Mouse (Mus musculus) splenic B cell, adult 2 months (primary cell): Measurements from ENCODE around the gene Mpst.

Experiments
- DNase-seq: peaks from one replicate; pipeline ENCODE4 v3.0.0-alpha.2; 2011; ENCODE audit warnings: low read depth, low spot score
- H3K27me3 ChIP-seq: 2 replicates; pipeline ENCODE4 v1.6.1; 2012; ENCODE audit warnings: mild to moderate bottlenecking, low read length, moderate library complexity, mixed read lengths; ENCODE audit not compliant: control insufficient read depth, poor library complexity, insufficient read depth, severe bottlenecking
- H3K36me3 ChIP-seq: 2 replicates; pipeline ENCODE4 v1.6.1; 2012; ENCODE audit warnings: mild to moderate bottlenecking, low read length, moderate library complexity, mixed read lengths; ENCODE audit not compliant: control insufficient read depth, poor library complexity, insufficient read depth, severe bottlenecking

Mpst gene

DNA sequence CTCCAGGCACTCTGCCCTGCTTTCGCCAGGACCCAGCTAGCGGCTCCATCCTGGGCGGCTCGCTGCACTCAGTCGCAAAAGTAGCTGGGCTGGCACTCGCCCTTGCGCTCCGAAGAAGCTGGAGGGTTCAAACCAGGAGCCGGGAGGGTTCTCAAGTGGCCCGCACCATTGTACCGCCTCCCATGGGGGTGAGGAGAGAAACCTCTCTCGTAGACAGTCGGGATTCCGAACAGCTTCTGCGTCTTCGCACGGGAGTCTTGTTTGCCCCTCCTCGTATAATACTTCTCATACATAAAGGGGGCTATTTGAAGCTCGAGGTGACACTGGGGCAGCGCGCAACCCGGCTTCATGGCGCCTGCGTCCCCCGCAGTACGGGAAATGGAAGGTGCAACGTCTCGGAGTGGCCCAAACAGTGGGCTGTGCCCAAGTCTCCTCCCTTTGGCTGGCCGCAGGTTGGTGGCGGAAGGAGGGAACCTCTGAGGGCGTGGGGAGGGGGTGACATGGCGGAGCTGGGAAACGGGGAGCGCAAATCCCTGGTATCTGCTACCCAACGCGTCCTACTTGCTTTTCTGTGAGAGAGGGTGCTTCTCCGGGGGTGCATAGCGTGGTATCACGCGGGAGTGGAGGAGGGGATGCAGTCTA, at the start of gene Mpst:
Gene Mpst, plus strand, starts transcription at position 124 of the 642 bp plus-strand sequence.
- DNase-seq, result peak; percentile 88
- H3K27me3 ChIP-seq, result no peaks in the 10 kb centered on the region
- H3K36me3 ChIP-seq, result no peaks in the 10 kb centered on the region

DNA sequence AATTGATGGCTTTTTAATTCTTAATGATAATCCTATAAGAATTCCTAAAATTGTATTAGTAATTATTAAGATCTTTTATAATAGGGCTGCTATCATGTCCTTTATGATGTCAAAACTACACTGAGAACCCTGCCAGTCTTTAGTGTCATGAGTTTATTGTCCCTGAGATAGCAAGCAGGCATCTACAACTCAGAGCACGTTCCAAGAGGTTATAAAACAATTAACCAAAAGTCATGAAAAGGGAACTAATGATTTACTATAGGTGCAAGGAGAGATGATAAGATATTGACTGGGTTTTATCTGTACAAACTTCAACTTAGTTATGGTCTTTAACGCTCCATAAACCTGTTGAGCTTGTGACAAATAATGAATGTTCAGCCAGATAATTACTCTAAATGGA, 40.3 kb upstream of the Mpst start:
- no peaks in the 10 kb centered on the region for H3K36me3 ChIP-seq
- H3K27me3 ChIP-seq, result no peaks in the 10 kb centered on the region

DNA sequence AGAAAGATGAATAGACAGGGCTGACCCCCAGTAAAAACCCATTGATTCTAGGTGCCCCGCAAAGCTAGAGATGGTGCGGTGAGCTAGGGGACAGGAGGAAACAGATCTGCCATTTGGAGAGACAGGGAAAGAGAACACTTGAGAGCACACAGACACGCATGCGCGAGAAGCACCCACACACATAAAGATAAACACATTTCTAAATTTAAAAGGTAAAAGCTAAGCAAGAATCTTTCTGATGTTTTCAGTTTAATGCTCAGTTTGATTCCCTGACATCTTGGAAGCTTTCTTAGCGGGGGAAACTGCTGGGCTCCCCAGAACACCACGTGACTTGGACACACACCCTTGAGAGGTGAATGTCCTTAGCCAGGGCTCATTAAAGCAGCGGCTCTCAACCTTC, 39.3 kb upstream of the Mpst start:
- Histone ChIP-seq H3K27me3 (no peaks in the 10 kb centered on the region), H3K36me3 (no peaks in the 10 kb centered on the region)
- DNase-seq, result no peak

More for the DNA sequence above, 40.3 kb upstream of the Mpst start:
- DNase-seq, result no peak

DNA sequence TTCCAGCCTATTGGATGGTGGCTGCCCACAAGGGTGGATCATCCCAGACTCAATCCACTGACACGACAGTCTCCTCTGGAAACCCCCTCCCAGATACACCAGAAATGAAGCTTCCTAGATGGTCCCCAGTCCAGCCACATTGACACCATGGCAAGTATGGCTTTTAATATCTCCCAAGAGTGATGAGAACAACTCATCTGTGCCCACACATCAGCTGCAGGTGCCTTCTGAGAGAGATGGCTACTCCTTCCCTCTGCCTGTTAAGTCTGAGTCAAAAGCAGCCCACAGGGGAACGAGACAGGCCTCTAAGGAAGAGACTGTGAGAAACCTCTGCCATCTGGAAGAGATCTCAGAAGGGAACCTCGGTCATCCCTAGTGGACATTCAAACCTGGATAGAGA, 38.4 kb upstream of the Mpst start:
- H3K27me3 ChIP-seq, result no peaks in the 10 kb centered on the region
- H3K36me3 ChIP-seq, result no peaks in the 10 kb centered on the region
- DNase-seq, result no peak

DNA sequence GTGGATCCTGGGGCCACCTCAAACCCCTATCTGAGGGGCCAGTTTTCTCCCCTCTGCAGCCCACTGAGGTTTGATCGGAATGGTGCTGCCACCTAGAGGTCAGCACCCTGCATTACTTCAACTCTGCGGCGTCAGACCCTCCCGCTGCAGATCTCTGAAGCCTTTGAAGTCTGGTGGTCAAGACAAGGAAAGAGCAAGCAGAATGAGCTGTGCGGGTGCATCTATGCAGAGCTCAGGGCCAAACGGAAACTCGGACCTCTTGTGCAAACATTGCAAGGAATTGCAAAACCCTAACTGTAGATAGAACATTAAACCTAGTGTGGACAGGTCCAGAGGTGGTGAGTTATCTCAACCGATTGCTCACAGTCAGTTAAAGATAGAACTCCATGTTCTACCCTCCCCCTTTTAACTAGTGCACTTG, 37.3 kb upstream of the Mpst start:
- peak; percentile 71 for DNase-seq
- no peaks in the 10 kb centered on the region for H3K36me3 ChIP-seq
- H3K27me3 ChIP-seq, result no peaks in the 10 kb centered on the region

DNA sequence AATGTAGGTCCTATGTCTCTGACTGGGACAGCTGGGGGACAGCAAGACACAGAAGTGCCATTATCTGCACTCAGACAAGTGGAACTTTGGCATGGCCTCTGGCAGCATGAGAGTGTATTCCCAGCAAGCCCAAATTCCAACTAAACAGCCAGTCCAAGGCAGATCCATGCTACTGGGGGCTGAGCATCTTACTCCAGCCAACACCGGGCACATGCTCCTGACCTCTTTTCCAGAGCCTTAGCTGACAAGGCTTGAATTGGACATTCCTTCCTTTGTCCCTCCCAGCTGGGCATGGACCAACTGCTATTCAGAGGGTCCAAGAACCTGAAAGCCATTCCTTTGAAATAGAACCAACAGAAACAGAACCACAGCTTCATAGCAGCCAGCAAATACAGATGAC, 36.6 kb upstream of the Mpst start:
- Histone ChIP-seq H3K27me3 (no peaks in the 10 kb centered on the region), H3K36me3 (no peaks in the 10 kb centered on the region)
- DNase-seq, result no peak

DNA sequence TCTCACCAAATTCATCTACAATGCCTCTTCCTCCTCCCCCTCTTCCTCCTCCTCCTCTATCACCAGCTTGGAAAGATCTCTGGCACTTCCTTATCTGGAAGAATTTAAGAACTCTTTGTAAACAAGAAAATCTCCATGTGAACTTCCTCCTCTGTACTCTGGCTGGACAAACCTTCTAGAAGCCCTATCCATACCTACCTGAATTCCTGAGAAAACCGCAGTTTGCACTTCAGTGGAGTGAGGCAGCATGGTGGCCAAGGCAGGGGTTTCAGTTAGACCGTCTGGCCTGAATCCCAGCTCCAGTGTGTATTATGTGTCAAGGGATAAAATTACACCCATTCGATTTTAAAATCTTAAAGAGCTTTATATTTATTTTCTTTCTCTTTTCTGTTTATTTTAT, 33.4 kb upstream of the Mpst start:
- no peak for DNase-seq
- Histone ChIP-seq H3K27me3 (no peaks in the 10 kb centered on the region), H3K36me3 (no peaks in the 10 kb centered on the region)

DNA sequence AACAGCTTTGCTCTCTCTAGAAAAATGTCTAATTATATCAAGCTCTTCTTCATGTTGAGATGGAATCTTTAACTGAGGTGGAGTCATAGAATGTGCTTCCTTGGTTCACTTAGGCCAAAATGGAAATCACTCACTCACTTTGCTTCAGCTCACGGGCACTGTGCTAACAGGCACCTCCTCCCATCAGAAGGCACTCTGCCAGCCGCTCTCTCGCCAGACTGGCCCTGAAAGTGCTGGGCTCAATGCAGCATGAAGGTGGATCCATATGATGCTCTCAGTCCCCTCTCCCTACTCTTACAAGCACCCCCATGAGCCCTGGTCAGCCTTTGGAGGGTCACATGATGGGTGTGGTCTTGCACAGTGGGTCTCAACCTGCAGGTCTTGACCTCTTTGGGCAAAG, 32.0 kb upstream of the Mpst start:
- Histone ChIP-seq H3K36me3 (no peaks in the 10 kb centered on the region), H3K27me3 (no peaks in the 10 kb centered on the region)
- DNase-seq, result no peak

DNA sequence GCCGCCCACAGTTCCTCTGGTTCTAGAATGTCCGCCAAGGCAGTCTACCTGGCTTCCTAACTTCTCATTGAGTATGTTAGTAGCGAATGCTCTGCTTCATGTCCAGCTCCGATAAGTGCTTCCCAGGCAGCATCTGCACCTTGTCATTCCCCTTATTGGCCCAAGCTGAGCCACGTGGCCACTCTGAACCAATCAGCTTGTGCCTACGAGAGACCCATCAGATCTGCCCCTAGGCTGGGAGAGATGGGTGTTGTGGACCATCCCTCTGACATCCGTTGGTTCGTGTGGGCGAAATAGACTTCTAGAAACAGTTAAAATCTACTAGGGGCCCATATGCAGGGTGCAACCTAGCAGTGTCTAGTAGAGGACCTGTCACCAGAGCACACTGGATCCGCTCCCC, 28.4 kb upstream of the Mpst start:
- Histone ChIP-seq H3K36me3 (no peaks in the 10 kb centered on the region), H3K27me3 (no peaks in the 10 kb centered on the region)
- DNase-seq, result no peak

DNA sequence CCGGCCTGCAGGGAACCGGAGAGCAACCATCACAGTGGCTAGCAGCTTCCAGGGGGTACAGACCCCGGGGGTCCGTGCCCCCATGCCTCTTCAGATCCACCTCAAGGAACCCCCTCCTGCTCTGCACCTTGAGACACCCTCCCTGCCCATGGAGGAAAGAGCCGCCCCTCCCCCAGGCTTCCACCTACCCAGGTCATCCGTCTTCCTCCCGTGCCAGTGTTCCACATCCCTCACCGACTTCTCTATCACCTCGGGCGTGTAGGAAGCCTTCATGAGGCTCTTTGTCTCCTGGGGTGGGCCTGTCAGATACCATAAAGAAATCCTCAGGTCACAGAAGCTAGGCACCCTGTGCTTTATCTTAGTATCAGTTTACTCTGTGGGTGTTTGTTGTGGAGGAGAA, 27.7 kb upstream of the Mpst start:
- Histone ChIP-seq H3K36me3 (no peaks in the 10 kb centered on the region), H3K27me3 (no peaks in the 10 kb centered on the region)
- no peak for DNase-seq

DNA sequence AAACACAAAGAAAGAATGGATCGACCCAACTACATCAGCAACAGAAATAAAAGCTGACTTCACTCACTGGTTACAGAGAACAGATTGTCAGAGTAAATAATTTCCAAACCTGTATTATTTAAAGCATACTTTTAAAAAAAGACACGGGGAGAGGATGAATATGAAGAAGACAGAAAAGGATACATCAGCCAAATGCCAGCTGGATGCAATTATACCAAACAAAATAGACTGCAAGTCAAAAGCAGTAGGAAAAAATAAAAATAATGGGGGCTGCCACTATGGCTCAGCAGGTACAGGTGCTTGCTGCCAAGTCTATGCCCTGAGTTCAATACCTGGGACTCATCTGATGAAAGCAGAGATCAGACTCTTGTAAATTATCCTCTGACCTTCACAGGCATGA, 26.0 kb upstream of the Mpst start:
- Histone ChIP-seq H3K36me3 (no peaks in the 10 kb centered on the region), H3K27me3 (no peaks in the 10 kb centered on the region)
- no peak for DNase-seq

DNA sequence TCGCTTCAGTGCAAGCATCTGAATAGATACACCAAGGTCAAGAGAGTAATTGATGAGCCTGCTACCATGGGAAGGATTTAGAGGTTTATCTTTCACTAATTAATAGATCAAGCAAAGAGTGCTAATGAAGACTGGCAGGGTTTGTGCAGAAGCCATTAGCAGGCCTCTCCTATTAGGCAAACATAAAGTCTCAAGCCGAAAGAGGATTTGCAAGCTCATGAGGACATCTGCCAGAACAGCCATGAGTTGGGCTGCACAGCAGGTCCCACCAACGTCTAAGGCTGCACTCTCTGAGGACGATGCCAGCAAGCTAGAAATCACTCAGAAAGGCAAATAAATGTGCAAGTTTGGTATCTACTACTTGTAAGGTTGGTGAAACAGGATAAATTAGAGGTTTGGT, 25.5 kb upstream of the Mpst start:
- Histone ChIP-seq H3K36me3 (no peaks in the 10 kb centered on the region), H3K27me3 (no peaks in the 10 kb centered on the region)
- no peak for DNase-seq

DNA sequence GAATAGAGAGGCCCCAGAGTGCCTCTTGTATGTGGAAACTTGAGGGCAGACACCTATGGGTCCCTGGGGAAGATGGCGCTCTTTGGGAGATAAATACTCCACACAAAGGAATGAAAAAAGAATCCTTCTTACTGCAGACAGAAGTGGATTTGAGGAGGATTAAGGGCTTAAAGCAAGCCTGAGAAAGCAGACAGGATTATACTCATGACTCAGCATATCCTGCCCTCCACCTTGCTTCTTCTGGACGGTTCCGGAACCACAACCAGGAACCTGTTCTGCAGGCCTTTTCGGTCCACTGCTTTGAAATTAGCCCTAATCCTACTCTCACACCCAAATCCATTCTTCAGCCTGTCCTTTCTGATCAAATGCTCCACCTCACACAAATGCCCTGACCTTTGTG, 24.1 kb upstream of the Mpst start:
- Histone ChIP-seq H3K36me3 (no peaks in the 10 kb centered on the region), H3K27me3 (no peaks in the 10 kb centered on the region)
- DNase-seq, result no peak

DNA sequence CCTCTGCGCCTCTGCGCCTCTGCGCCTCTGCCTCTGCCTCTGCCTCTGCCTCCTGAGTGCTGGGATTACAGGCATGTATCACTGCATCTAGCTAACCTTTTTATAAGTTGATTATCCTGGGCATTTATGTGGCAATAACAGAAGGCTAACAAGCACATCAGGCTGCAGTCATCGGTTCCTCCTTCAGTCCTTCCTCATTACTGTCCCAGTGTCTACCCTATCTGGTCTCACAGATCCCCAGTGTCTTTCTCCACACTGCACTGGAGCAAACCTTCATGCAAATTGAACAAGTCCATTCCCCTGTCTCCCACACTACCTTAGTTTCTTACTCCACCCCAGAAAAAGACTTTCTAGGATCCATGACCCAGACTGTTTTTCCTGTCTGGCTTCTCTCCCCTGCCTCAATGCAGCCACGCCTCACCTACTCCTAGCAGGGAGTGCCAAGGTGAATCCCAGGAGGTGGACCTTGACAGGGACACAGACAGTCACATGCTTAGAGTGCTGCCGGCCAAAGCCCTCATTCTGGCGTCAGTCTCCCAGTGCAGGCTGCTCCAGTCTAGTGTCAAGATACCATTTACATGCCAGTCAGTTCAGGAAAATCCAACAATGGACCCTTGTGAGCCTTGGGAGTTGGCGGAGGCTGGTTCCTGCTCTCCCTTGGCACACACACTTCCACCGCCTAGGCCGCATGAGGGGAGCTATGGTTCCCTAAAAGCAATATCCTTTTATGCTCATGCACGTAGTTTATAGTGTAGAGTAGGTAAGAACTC, 22.6 kb upstream of the Mpst start:
- Histone ChIP-seq H3K36me3 (no peaks in the 10 kb centered on the region), H3K27me3 (no peaks in the 10 kb centered on the region)
- no peak for DNase-seq

DNA sequence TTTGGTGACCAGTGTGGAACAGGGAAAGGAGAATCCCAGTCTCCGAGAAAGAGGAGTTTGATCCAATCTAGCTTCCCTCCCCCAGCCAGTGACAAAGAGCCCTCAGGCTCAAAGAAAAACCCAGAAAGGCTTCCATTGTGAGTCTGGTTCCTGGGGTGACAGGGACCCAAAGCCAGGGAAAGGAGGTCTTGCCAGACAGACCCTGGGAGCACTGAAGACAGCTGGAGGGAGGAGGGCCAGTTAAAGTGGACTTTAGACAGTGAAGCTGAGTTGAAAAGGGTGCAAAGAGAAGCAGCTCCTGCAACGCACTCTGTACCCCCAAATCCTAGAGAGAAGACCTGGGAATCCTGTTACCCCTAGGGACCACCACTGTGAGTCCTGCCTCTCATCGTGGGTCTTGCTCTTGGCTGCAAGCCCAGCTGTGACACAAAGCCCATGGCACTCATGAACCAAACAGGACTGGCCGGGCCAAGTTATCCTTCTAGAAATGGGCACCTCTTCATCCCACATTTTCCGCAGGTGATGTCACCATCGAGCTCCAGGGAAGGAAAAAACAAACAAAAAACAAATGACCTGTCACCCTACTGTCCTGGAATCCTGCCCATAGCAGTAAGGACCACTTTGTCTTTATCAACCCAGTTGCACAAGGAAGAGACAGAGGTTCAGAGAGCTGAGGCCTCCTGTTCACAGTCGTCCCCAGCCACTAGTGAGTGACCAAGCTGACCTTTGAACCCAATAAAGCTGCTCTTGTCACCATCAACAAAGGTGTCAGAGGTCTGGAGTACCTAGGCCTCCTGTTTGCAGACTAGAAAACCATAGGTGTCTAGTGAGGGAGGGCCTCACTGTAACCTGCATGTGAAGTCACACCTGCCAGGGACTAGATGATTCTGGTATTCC, 21.7 kb upstream of the Mpst start:
- Histone ChIP-seq H3K36me3 (no peaks in the 10 kb centered on the region), H3K27me3 (no peaks in the 10 kb centered on the region)
- no peak for DNase-seq
